Mouse (Mus musculus): ENCODE data around the gene Smco2. TPM values are rescaled to one million over a fixed set of nuclear protein-coding genes. Genes with fewer than 3 reads are reported as not detected.
"Not testable (repeated sequence)": the region's sequence is repeated elsewhere in the genome, so short reads cannot be mapped to it uniquely, and the experiment has no call there.

Gene Smco2
- polyA plus RNA-seq, 1 experiment from 2014 or later, result not detected

DNA sequence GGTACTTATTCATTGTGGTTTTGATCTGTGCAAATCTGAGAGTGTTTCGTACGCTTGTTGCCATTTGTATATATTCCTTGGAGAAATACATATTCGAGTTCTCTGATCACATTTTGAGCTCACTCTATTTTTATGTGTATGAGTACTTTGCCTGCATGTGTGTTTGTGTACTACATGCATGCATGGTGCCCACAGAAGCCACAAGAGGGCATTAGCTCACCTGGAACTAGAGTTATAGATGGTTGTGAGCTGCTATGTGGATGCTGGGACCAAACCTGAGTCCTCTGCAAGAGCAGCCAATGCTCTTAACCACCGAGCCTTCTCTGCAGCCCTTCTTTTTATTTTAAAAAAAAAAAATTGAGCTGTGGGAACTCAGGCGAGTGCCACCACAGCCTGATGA lies 11.5 kb upstream of the Smco2 start:
- Histone ChIP-seq H3K9me3 (no peaks in the 10 kb centered on the region), H3K36me3 (no peaks in the 10 kb centered on the region), H3K4me2 (replicated peaks) (no peak overlapping the region), H3K9ac (replicated peaks) (no peak overlapping the region), H3K4me3 (no peak overlapping the region), H3K27me3 (no peaks in the 10 kb centered on the region), H3K27ac (replicated peaks) (no peak overlapping the region), H3K4me1 (no peaks in the 10 kb centered on the region)
- no peak for ATAC-seq (ENCODE audit: low FRiP score, low read depth)
- WGBS, result 91% methylated on average over 5 of the region's 5 CpGs

- no peak for ATAC-seq (ENCODE audit: low FRiP score, low read depth)
- H3K9ac ChIP-seq (replicated peaks), result no peak overlapping the region
- H3K4me3 ChIP-seq, result no peak overlapping the region
- no peak overlapping the region for H3K27ac ChIP-seq (replicated peaks)
- H3K4me2 ChIP-seq (replicated peaks), result no peak overlapping the region
- no peaks in the 10 kb centered on the region for H3K36me3 ChIP-seq
- WGBS, result 91% methylated on average over 4 of the region's 4 CpGs
- no peaks in the 10 kb centered on the region for H3K4me1 ChIP-seq
- no peaks in the 10 kb centered on the region for H3K27me3 ChIP-seq
- H3K9me3 ChIP-seq, result no peaks in the 10 kb centered on the region
These were observed 11.0 kb upstream of the Smco2 start for GRCm38 (mm10) chr6:146838863-146839262.

DNA sequence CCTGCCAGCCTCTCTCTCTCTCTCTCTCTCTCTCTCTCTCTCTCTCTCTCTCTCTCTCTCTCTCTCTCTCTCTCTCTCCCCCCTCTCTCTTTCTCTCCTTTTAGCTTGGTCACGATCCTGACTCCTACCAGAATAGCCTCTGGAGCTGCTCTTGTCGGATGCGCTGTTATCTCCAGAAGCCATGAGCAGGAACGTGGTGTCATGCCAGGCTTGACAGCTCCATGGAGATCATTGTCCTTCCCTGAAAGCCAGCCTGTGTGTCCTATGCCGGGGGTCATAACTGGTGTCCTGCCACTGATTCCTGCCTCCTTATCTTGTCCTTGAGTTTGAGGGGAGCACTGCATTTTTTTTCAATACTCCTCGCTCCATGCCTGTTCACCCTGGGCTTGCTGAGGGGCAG lies 5.0 kb upstream of the Smco2 start:
- Histone ChIP-seq H3K9me3 (no peaks in the 10 kb centered on the region), H3K4me3 (no peak overlapping the region), H3K36me3 (no peaks in the 10 kb centered on the region), H3K4me1 (no peaks in the 10 kb centered on the region), H3K9ac (replicated peaks) (no peak overlapping the region), H3K27ac (replicated peaks) (no peak overlapping the region), H3K4me2 (replicated peaks) (no peak overlapping the region), H3K27me3 (no peaks in the 10 kb centered on the region)
- ATAC-seq (ENCODE audit: low FRiP score, low read depth), result no peak
- WGBS, result 81% methylated on average over 6 of the region's 6 CpGs

DNA sequence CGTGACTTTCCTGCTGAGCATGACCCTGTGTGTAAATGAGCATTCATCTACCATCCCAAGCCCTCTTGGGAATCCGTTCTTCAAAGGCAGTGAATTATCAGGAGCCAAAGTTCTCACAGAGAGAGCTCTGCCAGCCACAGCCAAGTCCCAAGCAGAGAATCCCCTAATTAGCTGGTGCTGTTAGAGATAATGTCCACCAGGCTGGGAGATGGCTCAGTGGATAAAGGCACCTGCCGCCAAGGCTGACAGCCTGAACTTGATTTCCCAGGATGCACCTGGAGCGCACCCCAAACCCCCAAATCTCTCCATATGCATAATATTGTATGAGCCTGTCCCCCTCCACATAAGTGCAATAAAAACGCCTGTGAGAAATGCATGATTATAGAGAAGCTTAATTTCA lies 4.6 kb upstream of the Smco2 start:
- no peak overlapping the region for H3K4me2 ChIP-seq (replicated peaks)
- H3K9ac ChIP-seq (replicated peaks), result no peak overlapping the region
- H3K4me3 ChIP-seq, result no peak overlapping the region
- H3K36me3 ChIP-seq, result no peaks in the 10 kb centered on the region
- no peaks in the 10 kb centered on the region for H3K4me1 ChIP-seq
- no peaks in the 10 kb centered on the region for H3K9me3 ChIP-seq
- ATAC-seq (ENCODE audit: low FRiP score, low read depth), result no peak
- 66% methylated on average over 5 of the region's 5 CpGs for WGBS
- no peaks in the 10 kb centered on the region for H3K27me3 ChIP-seq
- no peak overlapping the region for H3K27ac ChIP-seq (replicated peaks)

DNA sequence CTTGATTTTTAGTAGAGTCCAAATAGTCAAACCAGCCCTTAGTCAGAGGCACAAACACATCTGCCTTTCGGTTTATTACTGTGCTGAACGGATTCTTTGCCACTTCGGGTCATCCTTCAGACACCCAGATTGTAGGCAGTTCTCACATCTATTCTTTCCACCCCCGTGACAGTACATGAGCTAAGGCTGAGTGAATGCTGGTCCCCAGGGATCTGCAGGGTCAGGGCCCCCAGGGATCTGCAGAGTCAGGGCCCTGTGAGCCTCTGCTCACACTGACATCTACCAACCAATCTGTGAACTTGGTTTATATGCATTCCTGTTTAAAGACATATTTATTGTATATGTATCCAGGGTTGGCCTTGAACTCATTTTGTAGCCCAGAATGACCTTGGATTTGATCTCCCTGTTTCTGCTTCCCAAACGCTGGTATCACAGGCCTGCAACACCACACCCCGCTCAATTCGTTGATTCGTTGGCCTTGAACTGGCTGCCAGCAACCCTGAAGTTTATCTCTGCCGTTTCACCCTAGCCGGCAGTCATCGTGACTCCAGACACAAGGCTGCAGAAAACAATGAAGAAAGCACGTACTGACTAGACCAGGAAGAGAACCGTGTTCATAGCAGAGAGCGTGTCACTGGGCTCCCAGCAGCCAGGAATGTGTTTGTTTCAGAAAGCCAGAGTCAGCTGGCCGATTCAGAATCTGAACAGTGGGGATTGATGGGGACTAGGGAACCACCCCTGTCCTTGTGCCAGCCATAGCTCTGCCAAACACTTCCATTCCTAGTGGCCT lies 3.7 kb upstream of the Smco2 start:
- 82% methylated on average over 15 of the region's 15 CpGs for WGBS
- ATAC-seq (ENCODE audit: low FRiP score, low read depth), result no peak

DNA sequence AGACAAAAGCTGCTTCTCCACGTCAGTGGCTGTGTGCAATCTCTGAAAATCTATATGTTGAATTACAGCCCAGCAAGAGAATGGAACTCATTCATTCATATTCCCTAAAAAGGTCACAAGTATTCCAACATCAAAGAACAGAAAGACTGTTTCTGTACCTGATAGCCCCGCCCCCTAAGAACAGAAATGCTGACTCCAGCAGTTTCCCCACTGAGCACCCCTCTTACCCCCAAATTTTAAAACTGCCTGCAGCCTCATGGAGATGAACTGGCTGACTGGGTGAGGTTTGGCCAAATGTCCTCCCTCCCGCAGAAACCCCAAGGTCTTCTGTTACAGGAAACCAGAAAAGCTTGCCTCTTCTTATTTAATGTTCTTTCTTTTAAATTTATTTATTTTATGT lies 2.5 kb upstream of the Smco2 start:
- Histone ChIP-seq H3K27ac (replicated peaks) (no peak overlapping the region), H3K27me3 (no peaks in the 10 kb centered on the region)
- 80% methylated on average over 3 of the region's 3 CpGs for WGBS

More for the DNA sequence above, 3.7 kb upstream of the Smco2 start:
- H3K9me3 ChIP-seq, result no peaks in the 10 kb centered on the region
- H3K9ac ChIP-seq (replicated peaks), result no peak overlapping the region
- H3K27me3 ChIP-seq, result no peaks in the 10 kb centered on the region
- no peak overlapping the region for H3K4me2 ChIP-seq (replicated peaks)
- H3K27ac ChIP-seq (replicated peaks), result no peak overlapping the region
- no peaks in the 10 kb centered on the region for H3K36me3 ChIP-seq
- H3K4me1 ChIP-seq, result no peaks in the 10 kb centered on the region
- H3K4me3 ChIP-seq, result no peak overlapping the region

GRCm38 (mm10) chr6:146848281-146848680 lies 1.6 kb upstream of the Smco2 start:
- 82% methylated on average over 3 of the region's 3 CpGs for WGBS
- H3K4me1 ChIP-seq, result no peaks in the 10 kb centered on the region
- no peak overlapping the region for H3K27ac ChIP-seq (replicated peaks)
- no peaks in the 10 kb centered on the region for H3K27me3 ChIP-seq
- no peak overlapping the region for H3K4me2 ChIP-seq (replicated peaks)
- H3K4me3 ChIP-seq, result no peak overlapping the region
- H3K36me3 ChIP-seq, result no peaks in the 10 kb centered on the region
- ATAC-seq (ENCODE audit: low FRiP score, low read depth), result no peak
- H3K9me3 ChIP-seq, result no peaks in the 10 kb centered on the region
- no peak overlapping the region for H3K9ac ChIP-seq (replicated peaks)

More for the DNA sequence above, 2.5 kb upstream of the Smco2 start:
- H3K4me3 ChIP-seq, result no peak overlapping the region
- no peak overlapping the region for H3K9ac ChIP-seq (replicated peaks)
- H3K4me1 ChIP-seq, result no peaks in the 10 kb centered on the region
- no peak overlapping the region for H3K4me2 ChIP-seq (replicated peaks)
- no peak for ATAC-seq (ENCODE audit: low FRiP score, low read depth)
- H3K36me3 ChIP-seq, result no peaks in the 10 kb centered on the region
- no peaks in the 10 kb centered on the region for H3K9me3 ChIP-seq

DNA sequence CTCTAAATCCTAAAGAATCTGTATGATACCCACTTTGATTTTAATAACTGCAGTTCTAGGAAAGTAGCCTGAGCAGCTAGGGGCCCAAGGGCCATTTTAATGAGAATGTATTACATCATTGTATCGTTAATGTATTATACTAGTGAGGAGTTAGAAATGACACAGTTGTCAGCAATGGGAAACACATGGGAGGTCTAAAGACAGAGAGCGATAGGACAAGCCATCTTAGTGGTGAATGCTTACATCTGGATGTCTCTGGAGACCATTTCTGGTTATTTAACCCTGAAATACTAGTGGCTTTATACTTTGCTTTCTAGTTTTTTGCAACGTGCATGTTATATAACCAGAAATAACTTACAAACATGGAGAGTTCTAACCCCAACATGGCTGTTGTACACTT lies 2.0 kb downstream of the Smco2 start:
- Histone ChIP-seq H3K36me3 (no peaks in the 10 kb centered on the region), H3K4me1 (no peaks in the 10 kb centered on the region), H3K27me3 (no peaks in the 10 kb centered on the region; the same call in 1 of the 2 replicates), H3K27ac (replicated peaks) (no peak overlapping the region), H3K9ac (replicated peaks) (no peak overlapping the region), H3K4me3 (no peak overlapping the region), H3K4me2 (replicated peaks) (no peak overlapping the region), H3K9me3 (no peaks in the 10 kb centered on the region)
- ATAC-seq (ENCODE audit: low FRiP score, low read depth), result no peak
- WGBS, result 82% methylated on average over 3 of the region's 3 CpGs

DNA sequence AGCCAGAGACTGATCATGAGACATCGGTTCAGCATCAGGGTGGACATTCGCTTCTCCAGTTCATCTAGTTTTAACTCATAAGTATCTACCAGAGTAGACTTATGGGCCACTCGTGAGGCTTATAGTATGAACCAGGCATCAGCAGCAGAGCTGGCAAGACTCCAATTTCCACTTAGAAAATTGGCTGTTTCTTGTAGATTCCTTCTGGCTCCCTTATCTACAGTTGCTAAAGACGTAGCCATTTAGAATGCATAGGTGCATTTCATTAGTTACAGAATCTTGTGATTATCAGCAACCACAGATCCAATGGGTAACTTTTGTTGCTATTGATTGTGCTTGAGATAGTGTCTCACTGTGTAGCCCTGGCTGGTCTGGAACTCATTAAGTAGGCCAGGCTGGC lies 2.8 kb downstream of the Smco2 start:
- H3K4me3 ChIP-seq, result no peak overlapping the region
- 93% methylated on average over 4 of the region's 4 CpGs for WGBS

GRCm38 (mm10) chr6:146855185-146855584 lies 5.3 kb downstream of the Smco2 start:
- Histone ChIP-seq H3K4me2 (replicated peaks) (no peak overlapping the region), H3K4me1 (no peaks in the 10 kb centered on the region), H3K27ac (replicated peaks) (no peak overlapping the region), H3K4me3 (no peak overlapping the region), H3K9ac (replicated peaks) (no peak overlapping the region), H3K36me3 (no peaks in the 10 kb centered on the region), H3K27me3 (no peaks in the 10 kb centered on the region; the same call in 1 of the 2 replicates), H3K9me3 (no peaks in the 10 kb centered on the region)
- 0 out of 2 replicates have a peak, but pooled peaks have one; percentile 41 for ATAC-seq (ENCODE audit: low FRiP score, low read depth)
- WGBS, result 95% methylated on average over 9 of the region's 9 CpGs

More for the DNA sequence above, 2.8 kb downstream of the Smco2 start:
- H3K36me3 ChIP-seq, result no peaks in the 10 kb centered on the region
- no peak overlapping the region for H3K27ac ChIP-seq (replicated peaks)
- no peak for ATAC-seq (ENCODE audit: low FRiP score, low read depth)
- H3K27me3 ChIP-seq, result no peaks in the 10 kb centered on the region; the same call in 1 of the 2 replicates
- H3K9ac ChIP-seq (replicated peaks), result no peak overlapping the region
- H3K4me1 ChIP-seq, result no peaks in the 10 kb centered on the region
- no peak overlapping the region for H3K4me2 ChIP-seq (replicated peaks)
- no peaks in the 10 kb centered on the region for H3K9me3 ChIP-seq

GRCm38 (mm10) chr6:146857386-146857785 lies 7.5 kb downstream of the Smco2 start:
- no peaks in the 10 kb centered on the region for H3K4me1 ChIP-seq

DNA sequence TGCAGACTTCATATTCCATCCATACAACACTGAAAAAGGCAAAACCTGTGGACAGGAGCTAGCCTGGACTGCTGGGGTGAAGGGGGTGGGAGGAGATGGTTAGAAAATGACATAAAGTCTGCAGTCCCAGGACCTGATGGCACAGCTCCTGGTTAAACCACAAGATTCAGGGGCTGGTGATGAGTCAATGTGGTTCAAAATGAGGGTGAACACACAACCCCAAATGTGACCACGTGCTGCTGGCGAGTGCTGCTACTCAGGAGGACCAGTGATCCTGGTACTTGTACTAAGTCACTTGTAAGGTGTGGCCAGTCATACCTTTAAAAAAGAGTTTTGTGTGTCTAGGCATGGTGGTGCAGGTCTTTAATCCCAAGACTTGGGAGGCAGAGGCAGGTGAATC lies 13.2 kb downstream of the Smco2 start:
- H3K9me3 ChIP-seq, result no peaks in the 10 kb centered on the region
- 90% methylated on average over 2 of the region's 2 CpGs for WGBS
- ATAC-seq (ENCODE audit: low FRiP score, low read depth), result no peak

More at GRCm38 (mm10) chr6:146857386-146857785, 7.5 kb downstream of the Smco2 start:
- Histone ChIP-seq H3K4me2 (replicated peaks) (no peak overlapping the region), H3K4me3 (no peak overlapping the region), H3K27me3 (no peaks in the 10 kb centered on the region; the same call in 1 of the 2 replicates), H3K9me3 (no peaks in the 10 kb centered on the region), H3K9ac (replicated peaks) (no peak overlapping the region), H3K27ac (replicated peaks) (no peak overlapping the region), H3K36me3 (no peaks in the 10 kb centered on the region)
- ATAC-seq (ENCODE audit: low FRiP score, low read depth), result no peak
- 92% methylated on average over 2 of the region's 2 CpGs for WGBS

DNA sequence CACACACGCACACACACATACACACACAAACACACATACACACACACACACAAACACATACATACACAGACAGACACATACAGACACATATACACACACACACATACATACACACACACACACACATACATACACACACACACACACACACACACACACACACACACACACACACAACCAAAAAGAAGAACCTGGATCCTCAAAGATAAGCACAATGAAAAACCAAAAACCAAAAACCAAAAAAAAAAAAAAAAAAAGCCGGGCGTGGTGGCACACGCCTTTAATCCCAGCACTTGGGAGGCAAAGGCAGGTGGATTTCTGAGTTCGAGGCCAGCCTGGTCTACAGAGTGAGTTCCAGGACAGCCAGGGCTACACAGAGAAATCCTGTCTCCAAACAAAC lies 14.5 kb downstream of the Smco2 start:
- not testable (repeated sequence) for H3K27ac ChIP-seq (replicated peaks); H3K4me1 ChIP-seq; H3K9ac ChIP-seq (replicated peaks); H3K4me2 ChIP-seq (replicated peaks); H3K4me3 ChIP-seq; ATAC-seq (ENCODE audit: low FRiP score, low read depth); H3K27me3 ChIP-seq; H3K9me3 ChIP-seq; H3K36me3 ChIP-seq
- WGBS, result 92% methylated on average over 4 of the region's 5 CpGs

More for the DNA sequence above, 13.2 kb downstream of the Smco2 start:
- no peak overlapping the region for H3K4me3 ChIP-seq
- no peak overlapping the region for H3K27ac ChIP-seq (replicated peaks)
- H3K9ac ChIP-seq (replicated peaks), result no peak overlapping the region
- H3K27me3 ChIP-seq, result no peaks in the 10 kb centered on the region
- no peaks in the 10 kb centered on the region for H3K4me1 ChIP-seq
- no peaks in the 10 kb centered on the region for H3K36me3 ChIP-seq
- H3K4me2 ChIP-seq (replicated peaks), result no peak overlapping the region

All from midbrain, embryonic 12.5 days (tissue).